In genomic region chr4:115097146-115097496, GRCm38 (mm10) we compare ENCODE assay signal across 7 mouse cellular contexts. TPM values are rescaled to one million over a fixed set of nuclear protein-coding genes. Genes with fewer than 3 reads are reported as not detected.
DNase-seq lines count a peak whose midpoint lies in the region; ATAC-seq and TF ChIP-seq lines count a peak whose summit lies in the region.

No protein-coding gene starts in this region.

- no peak for TF ChIP-seq CTCF in G1E (IDR thresholded peaks at IDR 0.05; ENCODE audit: low read depth, low read length)

- WGBS in forebrain, embryonic 15.5 days, result 1% methylated on average over 6 of the region's 6 CpGs
- under 1% methylated on average over 6 of the region's 6 CpGs for WGBS in kidney, embryonic 15.5 days
- WGBS in stomach, embryonic 16.5 days, result 0% methylated on average over 6 of the region's 6 CpGs

- peaks cover 2% of the 10 kb centered on the region; the same call in 1 of the 2 replicates for H3K27me3 ChIP-seq in G1E (ENCODE audit: insufficient read depth, low read length)
- H3K27me3 ChIP-seq in forebrain, embryonic 15.5 days, result peaks cover 27% of the 10 kb centered on the region
- peaks cover 39% of the 10 kb centered on the region for H3K27me3 ChIP-seq in kidney, embryonic 15.5 days
- H3K27me3 ChIP-seq in stomach, embryonic 16.5 days (ENCODE audit: control insufficient read depth, insufficient read depth, low read length), result peaks cover 3% of the 10 kb centered on the region; the same call in 1 of the 2 replicates

- H3K9ac ChIP-seq in forebrain, embryonic 15.5 days (replicated peaks), result no peak overlapping the region
- no peak overlapping the region for H3K9ac ChIP-seq in kidney, embryonic 15.5 days
- H3K9ac ChIP-seq in stomach, embryonic 16.5 days (ENCODE audit: low read length), result no peak overlapping the region; the same call in 1 of the 2 replicates

- peaks cover 69% of the 10 kb centered on the region for H3K4me1 ChIP-seq in G1E (ENCODE audit: insufficient read depth, low read depth, low read length)
- peaks cover 11% of the 10 kb centered on the region for H3K4me1 ChIP-seq in forebrain, embryonic 15.5 days
- peaks cover 32% of the 10 kb centered on the region for H3K4me1 ChIP-seq in kidney, embryonic 15.5 days
- H3K4me1 ChIP-seq in stomach, embryonic 16.5 days (ENCODE audit: control insufficient read depth, insufficient read depth, low read length), result peaks cover 19% of the 10 kb centered on the region

- DNase-seq in 416B (ENCODE audit: low read depth) (peak; percentile 62), G1E (ENCODE audit: low spot score) (no peak)
- peak; percentile 38 for DNase-seq in lung, postnatal 14 days
- DNase-seq in frontal cortex, postnatal 25 days (ENCODE audit: low spot score in 2 of 2), result no peak

- H3K27ac ChIP-seq in forebrain, embryonic 15.5 days (replicated peaks), result no peak overlapping the region
- H3K27ac ChIP-seq in kidney, embryonic 15.5 days, result peak overlapping the region; percentile 85
- peak overlapping the region; percentile 93 for H3K27ac ChIP-seq in stomach, embryonic 16.5 days (ENCODE audit: low read length)

- H3K9me3 ChIP-seq in G1E (replicated peaks), result no peaks in the 10 kb centered on the region
- H3K9me3 ChIP-seq in forebrain, embryonic 15.5 days, result no peaks in the 10 kb centered on the region
- no peaks in the 10 kb centered on the region for H3K9me3 ChIP-seq in kidney, embryonic 15.5 days (replicated peaks)
- no peaks in the 10 kb centered on the region for H3K9me3 ChIP-seq in stomach, embryonic 16.5 days (replicated peaks; ENCODE audit: control insufficient read depth, low read length)

- ATAC-seq in G1E (ENCODE audit: extremely low read depth, insufficient number of reproducible peaks, low FRiP score, poor library complexity, severe bottlenecking), result no peak
- ATAC-seq in forebrain, embryonic 15.5 days (replicated peaks), result no peak
- no peak for ATAC-seq in kidney, embryonic 15.5 days (replicated peaks; ENCODE audit: low FRiP score)
- ATAC-seq in stomach, embryonic 16.5 days (ENCODE audit: insufficient read depth, low FRiP score), result no peak

- H3K4me3 ChIP-seq in G1E (ENCODE audit: low read depth, low read length), result peak overlapping the region; percentile 65; the same call in 1 of the 2 replicates
- H3K4me3 ChIP-seq in forebrain, embryonic 15.5 days, result no peak overlapping the region
- 0 out of 2 replicates have a peak overlapping the region, but pooled peaks have one; percentile 50 for H3K4me3 ChIP-seq in kidney, embryonic 15.5 days (replicated peaks)
- peak overlapping the region; percentile 15 for H3K4me3 ChIP-seq in stomach, embryonic 16.5 days (replicated peaks; ENCODE audit: low read length)

- H3K36me3 ChIP-seq in G1E (replicated peaks), result no peaks in the 10 kb centered on the region
- no peaks in the 10 kb centered on the region for H3K36me3 ChIP-seq in forebrain, embryonic 15.5 days
- H3K36me3 ChIP-seq in kidney, embryonic 15.5 days, result no peaks in the 10 kb centered on the region
- no peaks in the 10 kb centered on the region for H3K36me3 ChIP-seq in stomach, embryonic 16.5 days (ENCODE audit: control insufficient read depth, insufficient read depth, low read length)

- H3K4me2 ChIP-seq in forebrain, embryonic 15.5 days (replicated peaks), result peak overlapping the region; percentile 21; the same call in 1 of the 2 replicates
- peak overlapping the region; percentile 92 for H3K4me2 ChIP-seq in kidney, embryonic 15.5 days
- H3K4me2 ChIP-seq in stomach, embryonic 16.5 days (ENCODE audit: low read depth, low read length), result peak overlapping the region; percentile 82

RNA-seq across cellular contexts. Expression of gene Pdzk1ip1, which starts 8.6 kb away (rescaled TPM):
- total RNA-seq in G1E (2014; fragmentation: Nextera tagmentation) (2.4 and 3.0 TPM in 2 replicates), G1E (2017) (19.8 and 23.1 TPM in 2 replicates)
- 0.21 TPM in 1 of 2 replicates, not detected in the other for polyA plus RNA-seq in G1E (2012)
- polyA plus RNA-seq in forebrain, embryonic 15.5 days (2015; fragmentation: Nextera tagmentation; extraction: Ambion mirVana), result 0.60 and 1.2 TPM in 2 replicates
- 161 and 191 TPM in 2 replicates for polyA plus RNA-seq in kidney, embryonic 15.5 days (2015; fragmentation: Nextera tagmentation; extraction: Ambion mirVana)
- 130 and 180 TPM in 2 replicates for polyA plus RNA-seq in stomach, embryonic 16.5 days (2015; fragmentation: Nextera tagmentation; extraction: Ambion mirVana)

RNA-seq across cellular contexts. Expression of gene Cyp4x1, which starts 37.0 kb away (rescaled TPM):
- total RNA-seq in G1E (2014; fragmentation: Nextera tagmentation) (0.15 TPM in 1 of 2 replicates, not detected in the other), G1E (2017) (0.05 TPM in 1 of 2 replicates, not detected in the other)
- polyA plus RNA-seq in G1E (2012), result not detected in 2 replicates
- polyA plus RNA-seq in forebrain, embryonic 15.5 days (2015; fragmentation: Nextera tagmentation; extraction: Ambion mirVana), result 3.3 and 3.4 TPM in 2 replicates
- 0.57 and 0.86 TPM in 2 replicates for polyA plus RNA-seq in kidney, embryonic 15.5 days (2015; fragmentation: Nextera tagmentation; extraction: Ambion mirVana)
- polyA plus RNA-seq in stomach, embryonic 16.5 days (2015; fragmentation: Nextera tagmentation; extraction: Ambion mirVana), result 0.46 and 0.61 TPM in 2 replicates

RNA-seq across cellular contexts. Expression of gene Tal1, which starts 40.9 kb away (rescaled TPM):
- total RNA-seq in G1E (2014; fragmentation: Nextera tagmentation) (155 and 174 TPM in 2 replicates), G1E (2017) (155 and 166 TPM in 2 replicates)
- polyA plus RNA-seq in G1E (2012), result 239 and 262 TPM in 2 replicates
- polyA plus RNA-seq in forebrain, embryonic 15.5 days (2015; fragmentation: Nextera tagmentation; extraction: Ambion mirVana), result 0.48 and 0.60 TPM in 2 replicates
- polyA plus RNA-seq in kidney, embryonic 15.5 days (2015; fragmentation: Nextera tagmentation; extraction: Ambion mirVana), result 1.1 and 1.4 TPM in 2 replicates
- 0.59 and 1.1 TPM in 2 replicates for polyA plus RNA-seq in stomach, embryonic 16.5 days (2015; fragmentation: Nextera tagmentation; extraction: Ambion mirVana)

Comparison
In these comparisons a context has a peak if more than half of its experiments do, and no peak if none do; other contexts are left out.
1. DNase-seq: peak in 416B (single experiment) and lung, postnatal 14 days (single experiment); none in G1E (single experiment) and frontal cortex, postnatal 25 days (0 of 2).
2. H3K4me2 ChIP-seq: peak in every context shown above with its lines; median percentile 92 in kidney, embryonic 15.5 days; 82 in stomach, embryonic 16.5 days; 21 in forebrain, embryonic 15.5 days.
3. RNA of gene Pdzk1ip1, which starts 8.6 kb away (polyA plus RNA-seq): 161 to 191 TPM in kidney, embryonic 15.5 days and 130 to 180 TPM in stomach, embryonic 16.5 days; 0.60 to 1.2 TPM in forebrain, embryonic 15.5 days and 0.21 TPM in G1E; every median in the first group is over 10 times any median in the second.
4. RNA of gene Tal1, which starts 40.9 kb away (polyA plus RNA-seq): 239 to 262 TPM in G1E; 1.1 to 1.4 TPM in kidney, embryonic 15.5 days, 0.59 to 1.1 TPM in stomach, embryonic 16.5 days and 0.48 to 0.60 TPM in forebrain, embryonic 15.5 days; every median in the first group is over 10 times any median in the second.